Mouse (Mus musculus) gastrocnemius, postnatal 36 days (tissue): Measurements from ENCODE around the gene Treml2. TPM values are rescaled to one million over a fixed set of nuclear protein-coding genes. Genes with fewer than 3 reads are reported as not detected.
"Not testable (repeated sequence)": the region's sequence is repeated elsewhere in the genome, so short reads cannot be mapped to it uniquely, and the experiment has no call there.

Experiments used
- DNase-seq, 2 experiments: peaks; one replicate each; pipeline ENCODE4 v3.0.0; 2022
- intact Hi-C: fragments of 180-260 bp; cut with DNase I; formaldehyde crosslinking; loops from one replicate; pipeline ENCODE4 v1.15.1; 2025
- total RNA-seq, 2 experiments: library from RNA; stranded (reverse); gene quantifications; 2 replicates each; pipeline ENCODE4 v1.2.3; 2021

Gene Treml2
- total RNA-seq, 2 experiments from 2014 or later: 0.05 TPM; not detected in 1

GRCm38 (mm10) chr17:48286765-48287164, 12.5 kb upstream of the Treml2 start:
- intact Hi-C loops: no loop called here
- no peak for DNase-seq

- no peak for DNase-seq
- intact Hi-C loops: no loop called here
These were observed 12.0 kb upstream of the Treml2 start for GRCm38 (mm10) chr17:48287276-48287675.

- no peak for DNase-seq
- intact Hi-C loops: no loop called here
These were observed 5.7 kb upstream of the Treml2 start for GRCm38 (mm10) chr17:48293500-48294194.

GRCm38 (mm10) chr17:48299756-48300155, 458 bp downstream of the Treml2 start:
- intact Hi-C loops: no loop called here
- DNase-seq: no peak

GRCm38 (mm10) chr17:48300199-48300598, 901 bp downstream of the Treml2 start:
- intact Hi-C loops: no loop called here
- DNase-seq: no peak

- intact Hi-C loops: no loop called here
- no peak for DNase-seq
These were observed 1.6 kb downstream of the Treml2 start for GRCm38 (mm10) chr17:48300861-48301260.

- DNase-seq: no peak
- intact Hi-C loops: no loop called here
These were observed 2.5 kb downstream of the Treml2 start for GRCm38 (mm10) chr17:48301792-48302191.

GRCm38 (mm10) chr17:48312124-48312523, 12.8 kb downstream of the Treml2 start:
- no peak for DNase-seq
- intact Hi-C loops: loop anchor here (10.0 kb wide), 1 partner anchor 167 kb away; the partner anchor contains the start of gene 9830107B12Rik

- DNase-seq: not testable (repeated sequence)
- intact Hi-C loops: loop anchor here (10.0 kb wide), 1 partner anchor 171 kb away; the partner anchor contains the start of gene 9830107B12Rik
These were observed 16.7 kb downstream of the Treml2 start, which contains the start of gene B430306N03Rik for GRCm38 (mm10) chr17:48315905-48316579. TSS of gene B430306N03Rik (plus strand) at chr17:48316141.

- DNase-seq: no peak
- intact Hi-C loops: loop anchor here (10.0 kb wide), 1 partner anchor 174 kb away; the partner anchor contains the start of gene 9830107B12Rik
These were observed 19.4 kb downstream of the Treml2 start for GRCm38 (mm10) chr17:48318686-48319085.

GRCm38 (mm10) chr17:48321279-48321678, 22.0 kb downstream of the Treml2 start:
- DNase-seq: no peak
- intact Hi-C loops: no loop called here

GRCm38 (mm10) chr17:48323236-48323635, 23.9 kb downstream of the Treml2 start:
- intact Hi-C loops: no loop called here
- DNase-seq: no peak

GRCm38 (mm10) chr17:48324258-48324657, 25.0 kb downstream of the Treml2 start:
- intact Hi-C loops: no loop called here
- DNase-seq: no peak

GRCm38 (mm10) chr17:48325093-48325492, 25.8 kb downstream of the Treml2 start:
- DNase-seq: no peak
- intact Hi-C loops: no loop called here

- intact Hi-C loops: no loop called here
- DNase-seq: no peak
These were observed 26.3 kb downstream of the Treml2 start for GRCm38 (mm10) chr17:48325638-48326037.

- DNase-seq: no peak
- intact Hi-C loops: no loop called here
These were observed 27.4 kb downstream of the Treml2 start for GRCm38 (mm10) chr17:48326656-48327055.

GRCm38 (mm10) chr17:48332524-48332923, 33.2 kb downstream of the Treml2 start:
- DNase-seq: no peak
- intact Hi-C loops: no loop called here

GRCm38 (mm10) chr17:48334186-48334585, 34.9 kb downstream of the Treml2 start:
- DNase-seq: no peak
- intact Hi-C loops: loop anchor here (2.0 kb wide), 1 partner anchor 57 kb away; no protein-coding TSS in a partner anchor

- intact Hi-C loops: loop anchor here (5.0 kb wide), 1 partner anchor 235 kb away; no protein-coding TSS in a partner anchor
- peak; percentile 70 to 73 for DNase-seq
These were observed 37.6 kb downstream of the Treml2 start for GRCm38 (mm10) chr17:48336857-48337256.

GRCm38 (mm10) chr17:48340267-48340666, 41.0 kb downstream of the Treml2 start:
- DNase-seq: no peak
- intact Hi-C loops: no loop called here

- DNase-seq: no peak
- intact Hi-C loops: no loop called here
These were observed 42.6 kb downstream of the Treml2 start for GRCm38 (mm10) chr17:48341947-48342346.

- DNase-seq: no peak
- intact Hi-C loops: no loop called here
These were observed 43.8 kb downstream of the Treml2 start for GRCm38 (mm10) chr17:48343065-48343464.
